Mouse (Mus musculus) left cerebral cortex, postnatal 10 days (tissue): ENCODE measurements around the gene Cep295nl. TPM values are rescaled to one million over a fixed set of nuclear protein-coding genes. Genes with fewer than 3 reads are reported as not detected.

Experiments
- DNase-seq, 2 experiments: peaks; one replicate each; pipeline ENCODE4 v3.0.0; 2021 to 2022; ENCODE audit warnings: low spot score in 2 of 2, mixed read lengths in 1 of 2; ENCODE audit errors: extremely low spot score in 1 of 2
- intact Hi-C: fragments of 180-260 bp; cut with DNase I; formaldehyde crosslinking; loops from one replicate; pipeline ENCODE4 v1.15.1; 2025
- total RNA-seq, 2 experiments: library from RNA; stranded (reverse); gene quantifications; 2 replicates each; pipeline ENCODE4 v1.2.3; 2021

Gene Cep295nl
- total RNA-seq, 2 experiments from 2014 or later = 1.3 to 1.7 TPM

- intact Hi-C loops = no loop called here
- DNase-seq = no peak
Measured at GRCm38 (mm10) chr11:118289562-118289961, 52.7 kb downstream of the Cep295nl start.

- intact Hi-C loops = no loop called here
- peak in 1 of 2 experiments; percentile 34 for DNase-seq
Measured at GRCm38 (mm10) chr11:118289037-118289511, 53.2 kb downstream of the Cep295nl start.

GRCm38 (mm10) chr11:118287573-118287972 lies 54.7 kb downstream of the Cep295nl start:
- intact Hi-C loops = no loop called here
- peak in 1 of 2 experiments; percentile 13 for DNase-seq

GRCm38 (mm10) chr11:118286434-118286833 lies 55.9 kb downstream of the Cep295nl start:
- DNase-seq = no peak
- intact Hi-C loops = no loop called here

- intact Hi-C loops = no loop called here
- DNase-seq = no peak
Measured at GRCm38 (mm10) chr11:118285791-118286190, 56.5 kb downstream of the Cep295nl start.

Other genes starting within 250 kb of the Cep295nl start
- under 1 TPM; 0.02 to 0.08 TPM for gene Dnah17, start 211.9 kb downstream of the Cep295nl start, total RNA-seq
- 10 to 100 TPM; 64.2 to 66.8 TPM for gene Cyth1, start 93.9 kb downstream of the Cep295nl start, total RNA-seq
- 10 to 100 TPM; 24.9 to 27.4 TPM for gene Usp36, start 52.3 kb downstream of the Cep295nl start, total RNA-seq
- gene Timp2, start 13.2 kb upstream of the Cep295nl start, total RNA-seq = 100 to 1,000 TPM; 333 to 340 TPM
- 10 to 100 TPM; 10.1 to 11.7 TPM for gene Lgals3bp, start 59.6 kb upstream of the Cep295nl start, total RNA-seq
- gene Cant1, start 76.6 kb upstream of the Cep295nl start, total RNA-seq = 10 to 100 TPM; 37.5 to 37.6 TPM
- gene C1qtnf1, start 85.7 kb upstream of the Cep295nl start, total RNA-seq = 1 to 10 TPM; 5.9 to 8.8 TPM
- 10 to 100 TPM; 11.5 to 13.9 TPM for gene Engase, start 134.3 kb upstream of the Cep295nl start, total RNA-seq